Mouse (Mus musculus): ENCODE measurements around the gene Pycr2. TPM values are rescaled to one million over a fixed set of nuclear protein-coding genes. Genes with fewer than 3 reads are reported as not detected.

Pycr2 gene
- polyA plus RNA-seq, 1 experiment from 2014 or later: 63.7 TPM

DNA sequence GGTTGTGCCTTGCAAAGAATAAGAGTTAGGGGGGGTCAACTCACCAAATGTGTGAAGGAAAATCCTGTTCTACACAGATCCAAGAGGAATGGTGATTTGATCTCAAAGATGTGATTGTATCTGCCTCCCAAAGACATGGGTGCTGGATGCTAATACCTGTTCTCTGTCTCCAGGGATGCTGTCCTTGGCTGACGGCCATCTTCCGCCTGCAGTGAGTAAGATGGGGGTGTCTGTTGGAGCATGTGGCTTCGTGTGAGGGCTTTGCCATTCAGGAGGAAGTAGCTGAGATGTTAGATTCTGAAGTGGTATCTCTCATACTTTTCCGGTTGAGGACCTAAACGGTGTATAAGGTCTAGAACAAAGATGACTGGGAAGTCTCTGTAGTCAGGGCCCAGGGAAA is 48.7 kb downstream of the Pycr2 start:
- Histone ChIP-seq H3K4me2 (replicated peaks; ENCODE audit: low read depth) (no peak overlapping the region), H3K36me3 (ENCODE audit: control insufficient read depth, insufficient read depth, low read length) (peaks cover 44% of the 10 kb centered on the region), H3K27ac (replicated peaks) (peak overlapping the region; percentile 76), H3K4me1 (replicated peaks; ENCODE audit: control insufficient read depth, insufficient read depth) (no peaks in the 10 kb centered on the region), H3K27me3 (ENCODE audit: control insufficient read depth, insufficient read depth, low read length) (no peaks in the 10 kb centered on the region), H3K9me3 (ENCODE audit: control insufficient read depth, low read length) (no peaks in the 10 kb centered on the region), H3K9ac (ENCODE audit: low read length) (no peak overlapping the region), H3K4me3 (ENCODE audit: low read depth, low read length) (no peak overlapping the region)
- no peak for TF ChIP-seq EP300 (optimal IDR thresholded peaks at IDR 0.05)
- TF ChIP-seq CTCF (IDR thresholded peaks at IDR 0.05; ENCODE audit: low read depth): no peak
- WGBS: 50% methylated on average over 5 of the region's 5 CpGs
- ATAC-seq (ENCODE audit: low FRiP score, low TSS enrichment) (0 out of 2 replicates have a peak, but pooled peaks have one; percentile 13), DNase-seq (ENCODE audit: low spot score) (no peak)

DNA sequence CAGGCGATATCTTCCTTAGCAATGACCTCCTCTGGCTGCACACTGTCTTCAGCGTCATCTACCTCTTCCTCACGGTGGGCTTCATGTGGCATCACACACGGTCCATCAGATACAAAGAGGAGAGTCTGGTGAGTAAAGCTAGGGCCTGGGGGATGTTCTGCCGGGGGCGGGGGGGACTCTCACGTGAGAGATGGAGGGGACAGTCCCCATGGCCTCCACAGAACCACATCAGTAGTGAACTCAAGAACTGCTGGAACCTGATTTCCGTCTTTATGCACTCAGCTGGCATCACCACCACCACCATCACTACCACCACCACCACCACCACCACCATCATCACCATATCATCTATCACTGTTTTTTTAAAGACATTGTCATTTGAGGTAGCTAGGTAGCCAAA is 52.3 kb downstream of the Pycr2 start:
- Histone ChIP-seq H3K9me3 (ENCODE audit: control insufficient read depth, low read length) (no peaks in the 10 kb centered on the region), H3K4me3 (ENCODE audit: low read depth, low read length) (no peak overlapping the region), H3K4me1 (replicated peaks; ENCODE audit: control insufficient read depth, insufficient read depth) (no peaks in the 10 kb centered on the region), H3K27me3 (ENCODE audit: control insufficient read depth, insufficient read depth, low read length) (no peaks in the 10 kb centered on the region), H3K36me3 (ENCODE audit: control insufficient read depth, insufficient read depth, low read length) (peaks cover 38% of the 10 kb centered on the region), H3K4me2 (replicated peaks; ENCODE audit: low read depth) (no peak overlapping the region), H3K27ac (replicated peaks) (no peak overlapping the region), H3K9ac (ENCODE audit: low read length) (no peak overlapping the region)
- ATAC-seq (ENCODE audit: low FRiP score, low TSS enrichment) (no peak), DNase-seq (ENCODE audit: low spot score) (no peak)
- no peak for TF ChIP-seq CTCF (IDR thresholded peaks at IDR 0.05; ENCODE audit: low read depth)
- TF ChIP-seq EP300 (optimal IDR thresholded peaks at IDR 0.05): no peak
- 94% methylated on average over 8 of the region's 8 CpGs for WGBS

DNA sequence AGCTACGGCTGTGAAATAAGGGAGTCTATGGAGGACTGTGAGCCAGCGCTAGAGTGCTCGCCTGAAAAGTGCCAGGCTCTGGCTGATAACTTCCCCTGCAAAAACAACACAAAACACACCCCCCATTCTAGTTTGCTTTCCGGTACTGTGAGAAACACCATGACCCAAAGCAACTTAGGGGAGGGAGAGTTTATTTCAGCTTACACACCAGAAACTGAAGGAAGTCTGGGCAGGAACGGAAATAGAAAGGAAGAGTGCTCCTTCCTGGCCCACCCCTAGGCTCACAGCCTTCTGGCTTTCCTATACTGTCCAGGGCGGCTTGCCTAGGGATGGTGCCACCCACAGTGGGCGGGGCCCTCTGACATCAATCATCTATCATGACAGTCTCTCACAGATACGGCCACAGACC is 52.9 kb downstream of the Pycr2 start:
- Histone ChIP-seq H3K27me3 (ENCODE audit: control insufficient read depth, insufficient read depth, low read length) (no peaks in the 10 kb centered on the region), H3K27ac (replicated peaks) (no peak overlapping the region), H3K9ac (ENCODE audit: low read length) (no peak overlapping the region), H3K4me1 (replicated peaks; ENCODE audit: control insufficient read depth, insufficient read depth) (no peaks in the 10 kb centered on the region), H3K36me3 (ENCODE audit: control insufficient read depth, insufficient read depth, low read length) (peaks cover 38% of the 10 kb centered on the region), H3K4me2 (replicated peaks; ENCODE audit: low read depth) (no peak overlapping the region), H3K4me3 (ENCODE audit: low read depth, low read length) (no peak overlapping the region), H3K9me3 (ENCODE audit: control insufficient read depth, low read length) (no peaks in the 10 kb centered on the region)
- no peak for DNase-seq (ENCODE audit: low spot score)
- TF ChIP-seq CTCF (IDR thresholded peaks at IDR 0.05; ENCODE audit: low read depth) (no peak), EP300 (optimal IDR thresholded peaks at IDR 0.05) (no peak)
- peak; percentile 39 for ATAC-seq (ENCODE audit: low FRiP score, low TSS enrichment)
- 65% methylated on average over 8 of the region's 8 CpGs for WGBS

Other genes with a start within 250 kb of the Pycr2 start
- 0.04 and 0.05 TPM in 2 replicates for gene Mixl1, start 207.3 kb upstream of the Pycr2 start, polyA plus RNA-seq (2015; fragmentation: Nextera tagmentation; extraction: Ambion mirVana)
- gene Acbd3, start 178.2 kb upstream of the Pycr2 start, polyA plus RNA-seq (2015; fragmentation: Nextera tagmentation; extraction: Ambion mirVana): 16.6 and 16.7 TPM in 2 replicates
- 1,633 and 1,693 TPM in 2 replicates for gene H3f3a, start 90.3 kb upstream of the Pycr2 start, polyA plus RNA-seq (2015; fragmentation: Nextera tagmentation; extraction: Ambion mirVana)
- 18.8 and 20.0 TPM in 2 replicates for gene Sde2, start 53.2 kb upstream of the Pycr2 start, polyA plus RNA-seq (2015; fragmentation: Nextera tagmentation; extraction: Ambion mirVana)
- 0.13 and 0.15 TPM in 2 replicates for gene Lefty2, start 11.2 kb upstream of the Pycr2 start, polyA plus RNA-seq (2015; fragmentation: Nextera tagmentation; extraction: Ambion mirVana)
- gene Lefty1, start 30.7 kb downstream of the Pycr2 start, polyA plus RNA-seq (2015; fragmentation: Nextera tagmentation; extraction: Ambion mirVana): 6.1 TPM in 2 replicates
- gene Tmem63a, start 38.1 kb downstream of the Pycr2 start, polyA plus RNA-seq (2015; fragmentation: Nextera tagmentation; extraction: Ambion mirVana): 35.2 and 36.7 TPM in 2 replicates
- gene Ephx1, start 116.6 kb downstream of the Pycr2 start, polyA plus RNA-seq (2015; fragmentation: Nextera tagmentation; extraction: Ambion mirVana): 30.0 and 32.2 TPM in 2 replicates
- gene 9130409I23Rik, start 146.9 kb downstream of the Pycr2 start, polyA plus RNA-seq (2015; fragmentation: Nextera tagmentation; extraction: Ambion mirVana): 0.28 and 0.72 TPM in 2 replicates
- gene Nvl, start 239.9 kb downstream of the Pycr2 start, polyA plus RNA-seq (2015; fragmentation: Nextera tagmentation; extraction: Ambion mirVana): 11.1 and 12.1 TPM in 2 replicates
- gene Cnih4, start 240.4 kb downstream of the Pycr2 start, polyA plus RNA-seq (2015; fragmentation: Nextera tagmentation; extraction: Ambion mirVana): 116 and 118 TPM in 2 replicates

All from stomach, postnatal 0 days (tissue).